Mouse (Mus musculus) forebrain, embryonic 16.5 days (tissue): ENCODE results near the gene Ppp2r5c. TPM values are rescaled to one million over a fixed set of nuclear protein-coding genes. Genes with fewer than 3 reads are reported as not detected.

Source experiments
- ATAC-seq: fragments of 200-750 bp; cut with Nextera tagmentation; 2 replicates; pipeline ENCODE4 v1.8.0; 2017; ENCODE audit warnings: mild to moderate bottlenecking, moderate library complexity
- H3K27ac ChIP-seq: fragments of 300-500 bp; sonication (generic); 2 replicates; pipeline ENCODE4 v1.5.1; 2014; ENCODE audit warnings: low read length, control low read depth
- H3K27me3 ChIP-seq: fragments of 300-500 bp; sonication (generic); replicated peaks from 2 replicates; pipeline ENCODE4 v1.6.1; 2014; ENCODE audit warnings: low read length; ENCODE audit not compliant: control insufficient read depth, insufficient read depth
- H3K36me3 ChIP-seq: fragments of 300-500 bp; sonication (generic); 2 replicates; pipeline ENCODE4 v1.6.1; 2014; ENCODE audit not compliant: control insufficient read depth, insufficient read depth
- H3K4me1 ChIP-seq: fragments of 300-500 bp; sonication (generic); replicated peaks from 2 replicates; pipeline ENCODE4 v1.6.1; 2014; ENCODE audit warnings: low read length; ENCODE audit not compliant: control insufficient read depth, insufficient read depth
- H3K4me2 ChIP-seq: fragments of 300-500 bp; sonication (generic); 2 replicates; pipeline ENCODE4 v1.6.1; 2014; ENCODE audit warnings: mild to moderate bottlenecking, low read length, control low read depth
- H3K4me3 ChIP-seq: fragments of 300-500 bp; sonication (generic); replicated peaks from 2 replicates; pipeline ENCODE4 v1.5.1; 2014; ENCODE audit warnings: mild to moderate bottlenecking, low read length, control low read depth
- H3K9ac ChIP-seq: fragments of 300-500 bp; sonication (generic); replicated peaks from 2 replicates; pipeline ENCODE4 v1.6.1; 2014; ENCODE audit warnings: low read depth, low read length, control low read depth
- H3K9me3 ChIP-seq: fragments of 300-500 bp; sonication (generic); 2 replicates; pipeline ENCODE4 v1.6.1; 2016; ENCODE audit warnings: low read length; ENCODE audit not compliant: control insufficient read depth
- WGBS: fragments of 180-500 bp; shearing (Covaris S2); extraction: QIAGEN DNeasy Blood & Tissue Kit; methylation state at CpG from one replicate; pipeline ENCODE4 v1.1.7; 2014; 5-methylcytosine and 5-hydroxymethylcytosine counted together
- polyA plus RNA-seq: library from polyadenylated mRNA; unstranded; fragments of >200 nt; fragmentation: Nextera tagmentation; extraction: Ambion mirVana; gene quantifications from 2 replicates; pipeline ENCODE4 v1.2.1, GENCODE M21; 2015

Gene Ppp2r5c
- polyA plus RNA-seq, 1 experiment from 2014 or later: 139 TPM

DNA sequence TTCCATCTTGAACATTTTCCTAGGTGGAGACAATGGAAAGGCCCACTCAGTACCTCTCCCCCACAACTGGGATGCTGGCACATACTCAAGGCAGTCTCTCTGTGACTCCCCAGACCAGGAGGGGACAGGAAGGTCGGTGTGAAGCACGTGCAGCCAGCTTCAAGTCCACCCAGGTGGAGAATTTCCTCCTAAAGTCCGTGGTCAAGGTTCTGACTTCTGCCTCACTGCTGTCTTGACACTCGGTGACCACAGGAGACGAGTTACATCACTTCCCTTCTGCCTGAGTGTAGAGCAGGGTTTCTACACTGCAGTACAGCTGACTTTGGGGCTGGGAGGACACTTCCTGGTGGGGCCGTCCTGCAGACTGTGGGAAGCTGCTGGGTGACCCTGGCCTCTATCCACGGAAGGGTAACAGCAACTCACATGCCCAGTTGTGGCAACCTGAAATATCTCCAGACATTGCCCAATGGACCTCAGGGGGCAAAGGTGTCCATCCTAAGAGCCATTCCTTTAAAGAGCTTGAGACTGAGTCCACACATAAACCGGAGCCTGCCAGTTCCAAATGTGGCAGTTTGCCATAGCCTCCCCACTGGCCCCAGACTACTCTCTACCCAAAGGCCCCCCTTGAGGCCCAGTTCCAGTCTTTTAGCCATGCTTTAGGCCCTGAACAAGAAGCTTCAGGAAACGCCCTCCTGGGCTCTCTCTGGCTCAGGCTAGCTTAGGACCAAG is 10.1 kb upstream of the Ppp2r5c start:
- no peaks in the 10 kb centered on the region for H3K36me3 ChIP-seq
- H3K27ac ChIP-seq: no peak overlapping the region
- H3K27me3 ChIP-seq: no peaks in the 10 kb centered on the region
- no peak overlapping the region for H3K4me3 ChIP-seq
- no peak overlapping the region for H3K9ac ChIP-seq
- H3K9me3 ChIP-seq: no peaks in the 10 kb centered on the region
- no peak for ATAC-seq
- H3K4me1 ChIP-seq: 0 out of 2 replicates have a peak, but pooled peaks cover 1% of the 10 kb centered on the region
- 71% methylated on average over 9 of the region's 9 CpGs for WGBS
- H3K4me2 ChIP-seq: no peak overlapping the region

DNA sequence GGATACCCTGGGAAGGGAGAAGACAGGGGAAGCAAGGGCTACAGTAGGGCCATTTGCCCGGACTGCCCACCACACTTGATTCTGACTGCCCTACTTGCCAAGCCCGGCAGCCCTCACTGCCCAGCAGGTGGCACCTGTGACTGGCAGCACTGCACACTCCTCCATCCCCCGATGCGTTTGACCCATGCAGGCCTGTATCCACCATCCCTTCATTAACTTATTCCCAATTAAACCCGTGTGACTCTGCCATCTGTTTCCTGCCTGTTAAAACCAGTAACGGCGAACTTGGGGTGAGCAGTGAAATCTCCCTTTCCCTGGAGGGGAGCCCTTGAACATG is 9.6 kb upstream of the Ppp2r5c start:
- H3K27me3 ChIP-seq: no peaks in the 10 kb centered on the region
- no peak overlapping the region for H3K27ac ChIP-seq
- no peak overlapping the region for H3K9ac ChIP-seq
- H3K9me3 ChIP-seq: no peaks in the 10 kb centered on the region
- H3K4me3 ChIP-seq: no peak overlapping the region
- H3K36me3 ChIP-seq: no peaks in the 10 kb centered on the region
- WGBS: 45% methylated on average over 7 of the region's 7 CpGs
- no peaks in the 10 kb centered on the region for H3K4me1 ChIP-seq
- H3K4me2 ChIP-seq: no peak overlapping the region
- no peak for ATAC-seq

DNA sequence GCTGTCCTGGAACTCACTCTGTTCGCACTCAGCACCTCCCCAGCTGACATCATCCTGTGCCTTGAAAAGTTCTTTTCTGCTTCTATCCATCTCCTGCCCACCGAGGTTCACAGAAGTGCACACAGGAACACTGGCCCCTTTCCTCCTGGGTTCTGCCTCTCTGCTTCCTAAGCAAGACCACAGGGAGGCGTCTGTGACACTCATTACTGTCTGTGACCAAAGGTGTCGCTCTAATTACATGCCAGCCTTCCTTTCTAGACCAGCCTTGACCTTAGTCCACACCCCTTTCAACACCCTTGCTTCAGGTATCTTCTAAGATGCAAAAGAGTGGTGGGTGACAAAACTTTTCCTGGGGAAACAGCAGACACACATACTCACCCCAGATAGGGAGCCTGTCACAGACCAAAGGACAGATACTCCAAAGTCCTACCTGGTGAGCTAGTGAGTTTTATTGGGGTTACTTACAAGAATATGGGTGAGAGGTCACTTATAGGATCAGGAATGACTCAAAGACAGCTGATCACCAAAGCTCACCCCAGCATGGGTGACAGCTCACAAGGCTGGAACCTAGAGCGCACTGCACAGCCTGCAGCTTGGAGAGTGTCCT is 8.4 kb upstream of the Ppp2r5c start:
- Histone ChIP-seq H3K9ac (no peak overlapping the region), H3K9me3 (no peaks in the 10 kb centered on the region), H3K4me1 (no peaks in the 10 kb centered on the region), H3K4me2 (no peak overlapping the region), H3K27ac (no peak overlapping the region), H3K4me3 (no peak overlapping the region), H3K36me3 (no peaks in the 10 kb centered on the region), H3K27me3 (0 out of 2 replicates have a peak, but pooled peaks cover 3% of the 10 kb centered on the region)
- WGBS: 40% methylated on average over 5 of the region's 5 CpGs
- ATAC-seq: no peak

DNA sequence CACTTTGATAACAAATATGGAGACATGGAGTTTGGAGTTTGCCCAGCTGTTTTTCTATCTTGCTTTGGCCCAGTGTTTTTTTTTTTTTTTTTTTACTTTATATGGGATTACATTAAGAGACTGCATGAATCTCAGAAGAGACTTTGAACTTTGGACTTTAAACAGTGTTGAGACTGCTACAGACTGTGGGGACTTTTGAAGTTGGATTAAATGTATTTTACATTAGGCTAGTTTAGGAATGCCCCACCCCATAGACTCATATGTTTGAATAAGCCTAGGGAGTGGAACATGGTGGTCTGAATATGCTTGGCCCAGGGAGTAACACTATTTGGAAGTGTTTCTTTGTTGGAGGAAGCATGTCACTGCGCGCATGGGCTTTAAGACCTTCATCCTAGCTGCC is 4.7 kb upstream of the Ppp2r5c start:
- 91% methylated on average over 2 of the region's 2 CpGs for WGBS
- H3K4me1 ChIP-seq: peaks cover 5% of the 10 kb centered on the region; the same call in 1 of the 2 replicates
- H3K27me3 ChIP-seq: 0 out of 2 replicates have a peak, but pooled peaks cover 3% of the 10 kb centered on the region
- no peaks in the 10 kb centered on the region for H3K9me3 ChIP-seq
- H3K36me3 ChIP-seq: no peaks in the 10 kb centered on the region
- ATAC-seq: no peak
- H3K4me2 ChIP-seq: no peak overlapping the region
- H3K4me3 ChIP-seq: no peak overlapping the region
- H3K27ac ChIP-seq: no peak overlapping the region
- H3K9ac ChIP-seq: no peak overlapping the region

DNA sequence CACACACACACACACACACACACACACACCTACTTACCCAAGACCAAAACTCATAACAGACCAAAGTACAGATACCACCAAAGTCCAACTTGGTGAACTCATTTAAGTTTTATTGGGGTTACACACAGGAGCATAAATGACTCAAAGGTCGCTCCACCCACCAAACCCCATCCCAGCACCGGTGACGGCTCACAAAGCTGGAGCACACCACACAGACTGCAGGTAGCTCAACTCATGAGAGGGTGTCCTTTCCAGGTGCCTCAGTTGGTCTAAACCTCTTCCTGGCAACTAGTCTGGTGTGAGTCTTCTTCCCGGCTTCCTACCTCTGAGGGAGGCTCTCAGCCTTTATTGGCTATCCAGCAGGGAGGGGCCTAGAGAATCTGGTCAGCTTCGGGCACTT is 2.4 kb upstream of the Ppp2r5c start:
- no peak for ATAC-seq
- H3K4me2 ChIP-seq: no peak overlapping the region
- 78% methylated on average over 5 of the region's 5 CpGs for WGBS
- no peaks in the 10 kb centered on the region for H3K9me3 ChIP-seq
- peaks cover 13% of the 10 kb centered on the region for H3K4me1 ChIP-seq
- no peaks in the 10 kb centered on the region for H3K36me3 ChIP-seq
- H3K4me3 ChIP-seq: no peak overlapping the region
- H3K27me3 ChIP-seq: 0 out of 2 replicates have a peak, but pooled peaks cover 3% of the 10 kb centered on the region
- no peak overlapping the region for H3K9ac ChIP-seq
- no peak overlapping the region for H3K27ac ChIP-seq

DNA sequence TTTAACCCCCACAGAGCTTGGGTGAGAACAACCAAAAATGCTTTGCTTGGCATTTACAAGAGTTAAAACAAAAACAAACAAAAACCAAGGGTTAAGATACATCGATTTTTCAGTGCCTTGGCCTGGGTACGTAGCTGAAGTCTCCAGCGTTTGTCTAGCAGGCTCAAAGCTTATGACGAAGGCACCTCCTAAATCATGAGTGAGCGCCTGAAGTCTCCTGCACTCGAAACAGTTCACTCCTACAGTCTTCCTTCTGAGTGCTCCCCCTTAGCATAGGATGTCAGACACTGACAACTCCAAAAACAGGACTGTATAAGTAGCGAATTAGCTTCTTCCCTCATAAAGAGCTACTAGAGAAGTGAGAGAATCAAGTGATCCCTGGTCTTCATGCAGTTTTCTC is 1.1 kb upstream of the Ppp2r5c start:
- Histone ChIP-seq H3K27me3 (0 out of 2 replicates have a peak, but pooled peaks cover 3% of the 10 kb centered on the region), H3K4me1 (peaks cover 13% of the 10 kb centered on the region), H3K36me3 (no peaks in the 10 kb centered on the region), H3K4me2 (peak overlapping the region; percentile 68), H3K9me3 (no peaks in the 10 kb centered on the region), H3K27ac (peak overlapping the region; percentile 97), H3K9ac (peak overlapping the region; percentile 65), H3K4me3 (peak overlapping the region; percentile 92)
- WGBS: 46% methylated on average over 7 of the region's 7 CpGs
- ATAC-seq: no peak

DNA sequence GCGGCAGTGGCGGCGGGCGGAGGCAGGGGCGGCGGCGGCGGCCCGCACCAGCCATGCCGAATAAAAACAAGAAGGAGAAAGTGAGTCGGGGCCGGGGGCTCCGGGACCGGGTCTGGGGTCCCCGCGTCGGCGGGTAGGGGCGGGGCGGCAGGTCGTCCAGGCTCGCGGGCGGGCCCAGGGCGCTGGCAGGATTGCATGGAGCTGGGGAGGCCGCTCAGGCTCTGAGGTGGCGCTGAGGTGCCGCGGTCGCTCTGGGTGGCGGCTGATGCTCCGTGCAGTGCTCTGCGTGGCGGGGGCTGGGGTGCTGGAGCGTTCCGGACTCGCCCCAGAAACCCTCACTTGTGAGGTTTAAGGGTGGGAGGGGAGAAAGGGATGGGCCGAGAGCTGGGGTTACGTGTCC is 386 bp downstream of the Ppp2r5c start:
- peak overlapping the region; percentile 92 for H3K4me3 ChIP-seq

DNA sequence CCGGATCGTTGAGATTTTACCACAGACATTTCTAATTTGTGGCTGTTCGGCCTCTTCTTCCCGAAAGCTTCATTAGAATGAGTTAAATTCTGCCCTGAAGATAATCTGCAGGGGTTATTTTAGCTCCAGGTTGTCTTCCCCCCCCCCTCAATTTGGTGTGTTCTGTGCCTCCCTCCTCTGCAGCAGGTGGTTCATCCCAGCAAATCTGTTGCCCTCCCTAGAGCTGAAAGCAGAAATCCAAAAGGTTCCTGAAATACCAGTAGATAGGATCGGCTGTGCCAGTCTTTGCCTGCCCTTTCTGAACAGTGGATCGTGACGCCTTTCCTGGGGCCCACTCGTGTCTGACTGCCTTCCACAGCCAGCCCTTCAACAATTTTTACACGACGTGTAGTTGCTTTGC is 1.8 kb downstream of the Ppp2r5c start:
- Histone ChIP-seq H3K36me3 (no peaks in the 10 kb centered on the region; the same call in 1 of the 2 replicates), H3K4me1 (peaks cover 13% of the 10 kb centered on the region), H3K4me3 (no peak overlapping the region), H3K9me3 (no peaks in the 10 kb centered on the region), H3K27ac (no peak overlapping the region), H3K27me3 (no peaks in the 10 kb centered on the region), H3K4me2 (no peak overlapping the region), H3K9ac (no peak overlapping the region)
- no peak for ATAC-seq
- WGBS: 63% methylated on average over 10 of the region's 10 CpGs

More for the DNA sequence above, 386 bp downstream of the Ppp2r5c start:
- ATAC-seq: peak; percentile 45
- 0 out of 2 replicates have a peak, but pooled peaks cover 3% of the 10 kb centered on the region for H3K27me3 ChIP-seq
- H3K27ac ChIP-seq: peak overlapping the region; percentile 87
- WGBS: under 1% methylated on average over 32 of the region's 39 CpGs
- H3K4me1 ChIP-seq: peaks cover 13% of the 10 kb centered on the region
- H3K9ac ChIP-seq: peak overlapping the region; percentile 92
- peak overlapping the region; percentile 81 for H3K4me2 ChIP-seq
- H3K9me3 ChIP-seq: no peaks in the 10 kb centered on the region
- no peaks in the 10 kb centered on the region; the same call in 1 of the 2 replicates for H3K36me3 ChIP-seq

DNA sequence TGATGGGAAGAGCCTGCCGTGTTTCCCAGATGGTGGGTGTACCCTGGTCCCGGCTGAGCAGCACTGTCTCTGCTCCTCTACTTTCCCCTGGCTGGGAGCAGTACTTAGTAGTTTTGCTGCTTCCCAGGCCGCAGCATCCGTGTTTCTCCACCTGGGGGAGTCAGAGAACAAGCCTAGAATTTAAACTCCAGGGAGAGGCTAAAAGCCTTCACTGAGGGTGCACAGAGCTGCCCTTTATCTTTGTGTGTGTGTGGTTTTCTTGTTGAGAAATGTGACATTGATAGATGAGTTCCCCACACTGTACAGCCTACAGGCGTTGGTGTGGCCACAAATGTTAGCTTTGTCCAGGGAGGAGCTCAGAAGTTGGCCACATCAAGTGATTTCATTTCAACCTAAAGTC is 7.3 kb downstream of the Ppp2r5c start:
- Histone ChIP-seq H3K27ac (no peak overlapping the region), H3K4me2 (no peak overlapping the region), H3K9ac (no peak overlapping the region), H3K4me1 (no peaks in the 10 kb centered on the region), H3K4me3 (no peak overlapping the region), H3K27me3 (no peaks in the 10 kb centered on the region), H3K36me3 (no peaks in the 10 kb centered on the region; the same call in 1 of the 2 replicates), H3K9me3 (no peaks in the 10 kb centered on the region)
- WGBS: 18% methylated on average over 5 of the region's 5 CpGs
- ATAC-seq: 0 out of 2 replicates have a peak, but pooled peaks have one; percentile 20
